Comparison of ENCODE assay signal across 14 mouse cellular contexts in genomic region chr15:87169136-87169535, GRCm38 (mm10).
"Had no signal": no experiment of that assay in that cellular context is flagged by ENCODE, and none has a peak within 500 bp of the region (broad histone marks: within the 10 kb centered on the region; RNA-seq: fewer than 3 reads in every experiment).

No protein-coding gene starts in this region.

- H3K36me3 ChIP-seq: midbrain, embryonic 10.5 days; midbrain, embryonic 12.5 days; neural tube, embryonic 12.5 days; stomach, embryonic 15.5 days had no signal

- H3K4me2 ChIP-seq: lung, embryonic 14.5 days; midbrain, embryonic 12.5 days; neural tube, embryonic 12.5 days; stomach, embryonic 15.5 days had no signal

- H3K27ac ChIP-seq: midbrain, embryonic 10.5 days; midbrain, embryonic 12.5 days; neural tube, embryonic 12.5 days; stomach, embryonic 15.5 days; stomach, postnatal 0 days had no signal

- H3K4me1 ChIP-seq: midbrain, embryonic 10.5 days; midbrain, embryonic 12.5 days; neural tube, embryonic 12.5 days; stomach, embryonic 15.5 days had no signal

- DNase-seq: lung, adult 18-20 months; lung, embryonic 14.5 days; lung, postnatal 10 days; lung, postnatal 4 days; midbrain, embryonic 14.5 days; right cerebral cortex, postnatal 14 days; thymus, adult 2 months; thymus, postnatal 25 days; thymus, postnatal 4 days had no signal

- H3K9me3 ChIP-seq: midbrain, embryonic 10.5 days; midbrain, embryonic 12.5 days; neural tube, embryonic 12.5 days; stomach, embryonic 15.5 days had no signal

- H3K9ac ChIP-seq: lung, embryonic 14.5 days; midbrain, embryonic 12.5 days; neural tube, embryonic 12.5 days; stomach, embryonic 15.5 days had no signal

- H3K27me3 ChIP-seq: midbrain, embryonic 12.5 days; neural tube, embryonic 12.5 days; stomach, embryonic 15.5 days had no signal

- H3K4me3 ChIP-seq: midbrain, embryonic 10.5 days; midbrain, embryonic 12.5 days; neural tube, embryonic 12.5 days; stomach, embryonic 15.5 days had no signal
